Mouse (Mus musculus) embryonic facial prominence, embryonic 13.5 days (tissue): ENCODE measurements around the gene Trpv5. TPM values are rescaled to one million over a fixed set of nuclear protein-coding genes. Genes with fewer than 3 reads are reported as not detected.
A peak's percentile ranks its signal among the peaks of the same experiment; 100 is the strongest.

Experiments
- ATAC-seq: fragments of 200-750 bp; cut with Nextera tagmentation; 2 replicates; pipeline ENCODE4 v1.8.0; 2017; ENCODE audit warnings: low read depth; ENCODE audit not compliant: insufficient number of reproducible peaks, insufficient read depth, low FRiP score, low TSS enrichment
- H3K27ac ChIP-seq: fragments of 300-500 bp; sonication (generic); 2 replicates; pipeline ENCODE4 v1.5.1; 2015; ENCODE audit warnings: moderate library complexity, mild to moderate bottlenecking, inconsistent platforms
- H3K27me3 ChIP-seq: fragments of 300-500 bp; sonication (generic); 2 replicates; pipeline ENCODE4 v1.6.1; 2015; ENCODE audit warnings: mild to moderate bottlenecking, inconsistent platforms
- H3K36me3 ChIP-seq: fragments of 300-500 bp; sonication (generic); 2 replicates; pipeline ENCODE4 v1.6.1; 2015; ENCODE audit warnings: mild to moderate bottlenecking, inconsistent platforms
- H3K4me1 ChIP-seq: fragments of 300-500 bp; sonication (generic); 2 replicates; pipeline ENCODE4 v1.6.1; 2015; ENCODE audit warnings: inconsistent platforms
- H3K4me2 ChIP-seq: fragments of 300-500 bp; sonication (generic); 2 replicates; pipeline ENCODE4 v1.6.1; 2015; ENCODE audit warnings: moderate library complexity, mild to moderate bottlenecking, inconsistent platforms
- H3K4me3 ChIP-seq: fragments of 300-500 bp; sonication (generic); 2 replicates; pipeline ENCODE4 v1.5.1; 2015; ENCODE audit warnings: mild to moderate bottlenecking, inconsistent platforms
- H3K9ac ChIP-seq: fragments of 300-500 bp; sonication (generic); 2 replicates; pipeline ENCODE4 v1.6.1; 2015; ENCODE audit warnings: mild to moderate bottlenecking, inconsistent platforms
- H3K9me3 ChIP-seq: fragments of 300-500 bp; sonication (generic); 2 replicates; pipeline ENCODE4 v1.6.1; 2016; ENCODE audit warnings: inconsistent platforms
- WGBS: fragments of 180-500 bp; shearing (Covaris S2); methylation state at CpG from one replicate; pipeline ENCODE4 v1.1.7; 2015; ENCODE audit warnings: mixed read lengths; 5-methylcytosine and 5-hydroxymethylcytosine counted together
- polyA plus RNA-seq: library from polyadenylated mRNA; unstranded; fragments of >200 nt; fragmentation: Nextera tagmentation; extraction: Ambion mirVana; gene quantifications from 2 replicates; pipeline ENCODE4 v1.2.1, GENCODE M21; 2015

Gene Trpv5
- polyA plus RNA-seq, 1 experiment from 2014 or later, result not detected

- no peaks in the 10 kb centered on the region for H3K9me3 ChIP-seq
- H3K4me1 ChIP-seq, result peaks cover 31% of the 10 kb centered on the region
- H3K36me3 ChIP-seq, result no peaks in the 10 kb centered on the region
- ATAC-seq, result no peak
- peak overlapping the region; percentile 70 for H3K4me3 ChIP-seq
- H3K9ac ChIP-seq, result peak overlapping the region; percentile 86
- peaks cover 4% of the 10 kb centered on the region for H3K27me3 ChIP-seq
- peak overlapping the region; percentile 86 for H3K4me2 ChIP-seq
- H3K27ac ChIP-seq, result no peak overlapping the region
- 3% methylated on average over 4 of the region's 4 CpGs for WGBS
Measured at GRCm38 (mm10) chr6:41606214-41606613, 74.4 kb downstream of the Trpv5 start.

DNA sequence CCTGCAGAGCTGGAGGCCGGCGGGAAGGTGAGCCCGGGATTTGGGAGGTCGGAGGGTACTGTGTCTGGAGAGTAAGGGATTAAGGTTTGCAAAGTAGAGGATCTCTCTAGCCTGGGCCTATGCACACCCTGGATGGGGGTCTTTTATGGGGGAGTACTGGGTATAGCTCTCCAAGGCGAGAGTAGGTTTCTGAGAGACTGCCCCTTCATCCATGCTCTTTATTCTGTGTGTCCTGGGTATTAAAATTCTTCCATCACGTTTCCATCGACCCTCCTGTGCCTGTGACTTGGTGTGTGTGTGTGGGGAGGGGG lies 74.8 kb downstream of the Trpv5 start:
- peak overlapping the region; percentile 70 for H3K4me3 ChIP-seq
- no peaks in the 10 kb centered on the region for H3K9me3 ChIP-seq
- peak; percentile 40 for ATAC-seq
- peak overlapping the region; percentile 93 for H3K27ac ChIP-seq
- H3K27me3 ChIP-seq, result peaks cover 4% of the 10 kb centered on the region
- H3K4me1 ChIP-seq, result peaks cover 31% of the 10 kb centered on the region
- H3K9ac ChIP-seq, result peak overlapping the region; percentile 86
- no peaks in the 10 kb centered on the region for H3K36me3 ChIP-seq
- WGBS, result under 1% methylated on average over 7 of the region's 7 CpGs
- peak overlapping the region; percentile 86 for H3K4me2 ChIP-seq

GRCm38 (mm10) chr6:41605061-41605793 lies 75.3 kb downstream of the Trpv5 start, which contains the start of gene Ephb6:
Ephb6 (plus strand) TSS chr6:41605482.
- peaks cover 4% of the 10 kb centered on the region for H3K27me3 ChIP-seq
- peak; percentile 94 for ATAC-seq
- H3K9ac ChIP-seq, result peak within 1 kb of the TSS; percentile 86
- H3K36me3 ChIP-seq, result no peaks in the 10 kb centered on the region
- H3K27ac ChIP-seq, result peak within 1 kb of the TSS; percentile 93
- H3K4me3 ChIP-seq, result peak within 1 kb of the TSS; percentile 70
- no peaks in the 10 kb centered on the region for H3K9me3 ChIP-seq
- H3K4me1 ChIP-seq, result peaks cover 27% of the 10 kb centered on the region
- WGBS, result under 1% methylated on average over 68 of the region's 68 CpGs
- peak within 1 kb of the TSS; percentile 86 for H3K4me2 ChIP-seq

DNA sequence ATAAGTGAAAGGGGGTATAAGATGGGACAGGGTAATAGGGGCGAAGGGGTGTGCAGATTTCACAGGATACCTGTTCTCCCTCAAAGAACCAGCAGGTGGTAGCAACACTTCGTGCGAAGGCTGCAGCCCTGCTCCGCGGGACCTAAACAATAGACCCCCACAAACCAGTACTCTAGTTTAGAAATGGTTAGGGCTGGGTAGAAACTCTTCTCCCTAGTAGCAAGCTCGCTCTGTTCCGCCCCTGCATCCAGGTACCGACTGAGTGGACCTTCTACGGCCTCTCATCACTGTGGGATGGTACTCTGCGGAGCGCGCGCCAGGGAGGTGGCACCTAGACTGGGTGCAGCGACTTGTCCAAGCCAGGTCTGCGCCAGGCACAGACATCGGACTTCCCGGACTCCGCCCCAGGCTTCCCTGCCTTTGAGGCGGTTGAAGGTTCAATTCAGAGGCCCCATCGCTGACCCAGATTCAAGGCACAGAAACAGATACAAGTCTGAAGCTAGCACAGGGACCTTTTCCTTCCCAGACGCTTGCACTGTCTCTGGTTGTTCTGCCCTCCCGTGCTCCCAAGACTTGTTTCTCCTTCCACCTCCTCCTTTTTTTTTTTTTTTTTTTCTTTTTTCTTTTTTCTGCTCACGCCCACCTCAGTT lies 76.0 kb downstream of the Trpv5 start:
- Histone ChIP-seq H3K4me2 (peak overlapping the region; percentile 86), H3K4me3 (peak overlapping the region; percentile 70), H3K4me1 (peaks cover 23% of the 10 kb centered on the region), H3K27ac (peak overlapping the region; percentile 93), H3K9ac (peak overlapping the region; percentile 86), H3K9me3 (no peaks in the 10 kb centered on the region), H3K27me3 (peaks cover 4% of the 10 kb centered on the region), H3K36me3 (no peaks in the 10 kb centered on the region)
- ATAC-seq, result peak; percentile 52; the same call in 1 of the 2 replicates
- under 1% methylated on average over 23 of the region's 23 CpGs for WGBS

Other genes with a start within 250 kb of the Trpv5 start
- gene Gm10334, start 234.6 kb downstream of the Trpv5 start, polyA plus RNA-seq, result not detected in 2 replicates
- not detected in 2 replicates for gene Prss1, start 221.8 kb downstream of the Trpv5 start, polyA plus RNA-seq
- gene Prss2, start 159.0 kb downstream of the Trpv5 start, polyA plus RNA-seq, result not detected in 2 replicates
- gene Ephb6, start 75.3 kb downstream of the Trpv5 start, polyA plus RNA-seq, result 23.8 and 27.1 TPM in 2 replicates
- gene Trpv6, start 44.4 kb downstream of the Trpv5 start, polyA plus RNA-seq, result 1.3 TPM in 2 replicates
- gene Llcfc1, start 3.7 kb upstream of the Trpv5 start, polyA plus RNA-seq, result not detected in 2 replicates
- 1.3 and 3.3 TPM in 2 replicates for gene Kel, start 23.6 kb upstream of the Trpv5 start, polyA plus RNA-seq
- not detected in 2 replicates for gene Olfr459, start 94.4 kb upstream of the Trpv5 start, polyA plus RNA-seq
- gene Pip, start 166.8 kb upstream of the Trpv5 start, polyA plus RNA-seq, result not detected in 2 replicates
- not detected in 2 replicates for gene Sval2, start 172.2 kb upstream of the Trpv5 start, polyA plus RNA-seq